Mouse (Mus musculus) C2C12 (cell line): ENCODE data around the gene Mef2d. TPM values are rescaled to one million over a fixed set of nuclear protein-coding genes. Genes with fewer than 3 reads are reported as not detected.
"Not testable (repeated sequence)": the region's sequence is repeated elsewhere in the genome, so short reads cannot be mapped to it uniquely, and the experiment has no call there.

Experiments
- H3K27me3 ChIP-seq: one replicate; pipeline ENCODE4 v1.6.1; 2011; ENCODE audit not compliant: control insufficient read depth, insufficient read depth, insufficient read length
- H3K36me3 ChIP-seq: one replicate; pipeline ENCODE4 v1.6.1; 2011; ENCODE audit not compliant: control insufficient read depth, insufficient read depth
- H3K4me3 ChIP-seq: one replicate; pipeline ENCODE4 v1.5.1; 2011; ENCODE audit warnings: mild to moderate bottlenecking, control low read depth; ENCODE audit not compliant: poor library complexity, insufficient read depth, severe bottlenecking
- H3K79me2 ChIP-seq: one replicate; pipeline ENCODE4 v1.6.1; 2011; ENCODE audit not compliant: control insufficient read depth, insufficient read depth
- H3K79me3 ChIP-seq: one replicate; pipeline ENCODE4 v1.6.1; 2011; ENCODE audit warnings: low read depth, control low read depth
- H3ac ChIP-seq: one replicate; pipeline ENCODE3; 2011; ENCODE audit warnings: low read depth; ENCODE audit not compliant: control insufficient read depth, insufficient read length
- CEBPB ChIP-seq: IDR thresholded peaks from one replicate; pipeline ENCODE4 v1.6.1; 2011; ENCODE audit warnings: low read depth, mild to moderate bottlenecking, control low read depth, moderate library complexity
- CTCF ChIP-seq: IDR thresholded peaks from one replicate; pipeline ENCODE4 v1.5.1; 2011; ENCODE audit not compliant: control insufficient read depth, insufficient read depth, insufficient read length
- FOSL1 ChIP-seq: IDR thresholded peaks from one replicate; pipeline ENCODE4 v1.8.0; 2011; ENCODE audit warnings: mild to moderate bottlenecking, low read length; ENCODE audit not compliant: poor library complexity, insufficient read depth, severe bottlenecking
- MAX ChIP-seq: IDR thresholded peaks from one replicate; pipeline ENCODE4 v1.6.1; 2011; ENCODE audit warnings: mild to moderate bottlenecking, control low read depth
- MYOD1 ChIP-seq: IDR thresholded peaks from one replicate; pipeline ENCODE4 v1.6.1; 2011; ENCODE audit warnings: low read depth; ENCODE audit not compliant: control insufficient read depth, insufficient read length
- MYOG ChIP-seq: IDR thresholded peaks from one replicate; pipeline ENCODE4 v1.6.1; 2011; ENCODE audit not compliant: control insufficient read depth, insufficient read length; ENCODE audit errors: extremely low read depth
- USF1 ChIP-seq: IDR thresholded peaks from one replicate; pipeline ENCODE4 v1.6.1; 2011; ENCODE audit warnings: low read depth, mild to moderate bottlenecking, control low read depth, moderate library complexity
- polyA plus RNA-seq: library from polyadenylated mRNA; unstranded; fragments of >200 nt; fragmentation: generic; extraction: Trizol; gene quantifications from one replicate; pipeline ENCODE4 v1.2.1, GENCODE M21; 2012; ENCODE audit warnings: missing spikeins

Mef2d gene
- polyA plus RNA-seq, 1 experiment = 35.3 TPM

DNA sequence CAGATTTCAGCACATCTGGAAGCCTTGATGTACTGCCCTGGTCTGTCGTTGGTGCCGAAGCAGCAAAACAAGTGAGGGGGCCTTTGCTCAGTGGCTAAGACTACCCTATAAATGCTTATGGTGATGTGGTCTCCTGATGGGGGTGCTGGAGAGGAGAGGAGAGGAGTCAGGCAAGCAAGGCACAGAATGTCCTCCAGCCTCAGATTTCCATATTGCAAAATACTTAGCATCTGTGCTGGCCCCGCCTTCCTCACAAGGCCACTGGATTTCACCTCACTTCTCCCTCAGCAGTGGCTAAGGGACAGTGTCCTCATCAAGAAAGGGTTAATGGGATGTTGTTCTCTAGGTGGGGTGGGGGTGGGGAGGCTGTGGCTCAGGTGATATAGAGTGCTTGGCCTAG, 30.3 kb downstream of the Mef2d start:
- no peaks in the 10 kb centered on the region for H3K27me3 ChIP-seq
- H3K36me3 ChIP-seq = peaks cover 50% of the 10 kb centered on the region
- no peaks in the 10 kb centered on the region for H3K79me2 ChIP-seq
- TF ChIP-seq FOSL1 = no peak
- TF ChIP-seq USF1 = no peak
- no peak for TF ChIP-seq MYOD1
- H3K4me3 ChIP-seq = no peak overlapping the region
- H3K79me3 ChIP-seq = no peaks in the 10 kb centered on the region
- H3ac ChIP-seq = no peak overlapping the region

DNA sequence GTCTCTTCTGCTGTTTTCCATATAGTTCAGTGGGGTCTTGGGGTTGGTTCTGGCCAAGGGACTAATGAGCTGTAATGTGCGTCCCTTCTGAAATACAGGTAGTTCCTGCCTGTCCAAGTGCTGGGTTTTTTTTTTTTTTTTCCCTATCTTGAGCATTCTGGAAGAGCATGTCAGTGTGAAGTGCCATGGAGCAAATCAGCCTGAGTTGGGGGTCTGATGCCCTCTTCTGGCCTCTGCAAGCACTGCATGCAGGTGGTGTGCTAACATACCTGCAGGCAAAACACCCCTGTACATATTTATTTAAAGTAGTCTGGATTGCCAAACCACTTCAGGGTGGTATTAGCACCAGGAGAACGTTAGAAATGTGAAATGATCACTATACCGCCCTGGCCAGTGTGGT, 31.2 kb downstream of the Mef2d start:
- Histone ChIP-seq H3ac (no peak overlapping the region), H3K79me3 (no peaks in the 10 kb centered on the region), H3K79me2 (no peaks in the 10 kb centered on the region), H3K27me3 (no peaks in the 10 kb centered on the region), H3K4me3 (no peak overlapping the region), H3K36me3 (peaks cover 41% of the 10 kb centered on the region)
- TF ChIP-seq CTCF = peak; percentile 35
- no peak for TF ChIP-seq USF1
- TF ChIP-seq CEBPB = no peak

DNA sequence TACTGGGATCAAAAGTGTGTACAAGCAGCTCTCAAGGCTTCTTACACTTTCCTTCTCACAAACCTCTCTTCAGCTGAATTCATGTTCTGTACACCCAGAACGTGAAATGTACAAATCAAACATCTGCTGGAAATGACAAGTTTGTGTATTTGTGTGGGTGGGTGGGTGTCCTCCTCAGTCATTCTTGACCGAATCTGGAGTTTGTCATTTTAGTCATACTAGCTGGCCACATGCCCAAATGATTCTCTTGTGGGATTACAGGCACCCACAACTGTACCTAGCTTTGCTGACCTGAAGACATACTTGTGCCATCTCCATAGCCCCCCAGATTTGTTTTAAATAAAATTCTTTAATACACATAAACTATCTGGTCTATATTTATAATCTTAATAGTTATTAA, 32.7 kb downstream of the Mef2d start:
- TF ChIP-seq MYOD1 (no peak), FOSL1 (no peak), USF1 (no peak), MYOG (no peak), CEBPB (no peak), MAX (no peak), CTCF (no peak)
- Histone ChIP-seq H3K4me3 (no peak overlapping the region), H3K27me3 (no peaks in the 10 kb centered on the region), H3K79me2 (no peaks in the 10 kb centered on the region), H3K36me3 (peaks cover 37% of the 10 kb centered on the region), H3ac (no peak overlapping the region), H3K79me3 (no peaks in the 10 kb centered on the region)

DNA sequence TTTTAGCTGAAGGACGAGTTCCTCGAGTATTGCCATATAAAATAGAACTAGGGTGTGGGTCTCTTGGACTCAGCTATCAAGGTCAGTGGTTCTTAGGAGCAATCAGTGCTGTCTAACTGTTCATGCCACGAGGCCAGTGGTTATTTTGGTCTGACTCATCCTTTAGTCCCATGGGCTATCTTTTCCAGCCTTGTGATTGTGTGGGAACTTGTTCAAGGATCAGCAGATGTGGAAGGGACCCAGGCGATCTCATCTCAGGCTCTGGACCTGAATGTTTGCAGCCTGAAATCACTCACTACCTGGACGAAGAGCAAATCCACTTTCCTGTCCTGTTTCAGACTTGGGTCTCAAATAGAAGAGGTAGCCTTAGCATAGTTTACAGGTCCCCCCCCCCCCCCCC, 34.9 kb downstream of the Mef2d start:
- peaks cover 18% of the 10 kb centered on the region for H3K36me3 ChIP-seq
- no peaks in the 10 kb centered on the region for H3K79me2 ChIP-seq
- no peaks in the 10 kb centered on the region for H3K79me3 ChIP-seq
- TF ChIP-seq MAX (peak; percentile 90), CEBPB (no peak), MYOG (no peak), MYOD1 (no peak), FOSL1 (peak; percentile 19), CTCF (no peak), USF1 (no peak)
- peak overlapping the region; percentile 40 for H3K4me3 ChIP-seq
- H3ac ChIP-seq = peak overlapping the region; percentile 9
- H3K27me3 ChIP-seq = no peaks in the 10 kb centered on the region

DNA sequence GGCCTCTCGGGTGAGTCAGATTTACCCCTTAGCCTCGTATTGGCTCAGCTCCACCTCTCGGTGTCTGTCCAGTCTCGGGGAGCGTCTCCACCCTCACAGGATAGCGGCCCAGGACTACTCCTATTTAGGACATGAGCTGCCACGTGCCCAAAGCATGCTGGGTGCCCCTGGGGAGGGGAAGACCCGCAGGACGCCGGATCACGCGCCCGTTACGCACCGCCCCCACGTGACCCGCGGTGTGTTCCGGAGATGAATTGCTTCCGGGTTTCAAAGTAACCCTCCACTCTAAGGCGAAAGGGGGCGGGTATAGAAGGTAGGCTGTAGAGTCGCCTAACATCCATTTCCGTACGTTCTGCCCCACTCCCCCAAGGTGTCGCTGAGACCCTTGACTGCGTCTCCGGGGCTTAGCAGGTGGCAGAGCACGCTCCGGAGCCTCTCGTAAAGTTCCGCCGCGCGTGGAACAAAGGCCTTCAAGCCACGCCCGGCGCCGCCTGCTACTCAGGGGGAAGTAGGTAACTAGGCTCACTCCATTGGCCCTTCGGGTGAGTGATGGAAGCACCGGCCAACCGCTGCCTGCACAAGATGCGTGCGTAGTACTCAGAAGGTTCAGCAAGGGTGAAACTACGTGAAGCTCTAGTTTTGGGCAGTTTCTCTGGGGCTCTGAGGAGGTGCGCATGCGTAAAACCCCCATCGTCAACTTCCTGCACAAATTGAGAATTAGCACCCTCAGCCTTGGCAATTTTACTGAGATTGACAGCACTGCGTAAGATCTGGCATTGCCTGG, 35.6 kb downstream of the Mef2d start:
- H3K79me2 ChIP-seq = no peaks in the 10 kb centered on the region
- H3K4me3 ChIP-seq = peak overlapping the region; percentile 40
- H3K79me3 ChIP-seq = no peaks in the 10 kb centered on the region
- TF ChIP-seq USF1 = peak; percentile 98
- no peak for TF ChIP-seq CTCF
- no peak for TF ChIP-seq MYOD1
- TF ChIP-seq FOSL1 = no peak
- TF ChIP-seq MAX = peak; percentile 99
- TF ChIP-seq MYOG = no peak
- no peak for TF ChIP-seq CEBPB
- H3K27me3 ChIP-seq = no peaks in the 10 kb centered on the region
- peak overlapping the region; percentile 72 for H3ac ChIP-seq
- peaks cover 16% of the 10 kb centered on the region for H3K36me3 ChIP-seq

DNA sequence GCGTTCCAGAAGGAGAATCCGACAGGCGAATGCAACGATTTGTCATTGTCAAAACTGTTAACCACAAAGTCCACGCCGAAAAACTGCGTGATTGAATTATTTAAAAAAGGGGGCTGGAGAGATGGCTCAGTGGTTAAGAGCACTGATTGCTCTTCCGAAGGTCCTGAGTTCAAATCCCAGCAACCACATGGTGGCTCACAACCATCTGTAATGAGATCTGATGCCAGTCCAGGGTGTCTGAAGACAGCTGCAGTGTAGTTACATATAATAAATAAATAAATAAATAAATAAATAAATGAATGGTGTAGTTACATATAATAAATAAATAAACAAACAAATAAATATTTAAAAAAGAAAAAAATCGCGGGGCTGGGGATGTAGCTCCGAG, 36.2 kb downstream of the Mef2d start:
- H3K4me3 ChIP-seq = peak overlapping the region; percentile 40
- not testable (repeated sequence) for H3K79me2 ChIP-seq
- H3K36me3 ChIP-seq = peaks cover 10% of the 10 kb centered on the region

More for the DNA sequence above, 36.2 kb downstream of the Mef2d start:
- H3K79me3 ChIP-seq, H3K27me3 ChIP-seq: not testable (repeated sequence)
- H3ac ChIP-seq = peak overlapping the region; percentile 45
